Mouse (Mus musculus) forebrain, embryonic 12.5 days (tissue): ENCODE data around the gene Olfr532. TPM values are rescaled to one million over a fixed set of nuclear protein-coding genes. Genes with fewer than 3 reads are reported as not detected.
"Not testable (repeated sequence)": the region's sequence is repeated elsewhere in the genome, so short reads cannot be mapped to it uniquely, and the experiment has no call there.

Source experiments
- ATAC-seq: fragments of 200-750 bp; cut with Nextera tagmentation; 2 replicates; pipeline ENCODE4 v1.8.0; 2017; ENCODE audit warnings: moderate TSS enrichment; ENCODE audit not compliant: low FRiP score
- H3K27ac ChIP-seq: fragments of 300-500 bp; sonication (generic); 2 replicates; pipeline ENCODE4 v1.5.1; 2016; ENCODE audit warnings: mild to moderate bottlenecking
- H3K27me3 ChIP-seq: fragments of 300-500 bp; sonication (generic); 2 replicates; pipeline ENCODE4 v1.6.1; 2016; ENCODE audit warnings: mild to moderate bottlenecking
- H3K36me3 ChIP-seq: fragments of 300-500 bp; sonication (generic); replicated peaks from 2 replicates; pipeline ENCODE4 v1.6.1; 2016; ENCODE audit warnings: mild to moderate bottlenecking
- H3K4me1 ChIP-seq: fragments of 300-500 bp; sonication (generic); 2 replicates; pipeline ENCODE4 v1.6.1; 2016
- H3K4me2 ChIP-seq: fragments of 300-500 bp; sonication (generic); 2 replicates; pipeline ENCODE4 v1.6.1; 2016; ENCODE audit warnings: mild to moderate bottlenecking, moderate library complexity
- H3K4me3 ChIP-seq: fragments of 300-500 bp; sonication (generic); replicated peaks from 2 replicates; pipeline ENCODE4 v1.5.1; 2016; ENCODE audit warnings: mild to moderate bottlenecking
- H3K9ac ChIP-seq: fragments of 300-500 bp; sonication (generic); 2 replicates; pipeline ENCODE4 v1.6.1; 2016; ENCODE audit warnings: mild to moderate bottlenecking
- H3K9me3 ChIP-seq: fragments of 300-500 bp; sonication (generic); 2 replicates; pipeline ENCODE4 v1.6.1; 2016
- WGBS: fragments of 180-500 bp; shearing (Covaris S2); methylation state at CpG from one replicate; pipeline ENCODE4 v1.1.7; 2016; 5-methylcytosine and 5-hydroxymethylcytosine counted together
- polyA plus RNA-seq: library from polyadenylated mRNA; unstranded; fragments of >200 nt; fragmentation: Nextera tagmentation; extraction: Ambion mirVana; gene quantifications from 2 replicates; pipeline ENCODE4 v1.2.1, GENCODE M21; 2016

Gene Olfr532
- polyA plus RNA-seq = not detected in 2 replicates

- Histone ChIP-seq H3K4me3 (no peak within 1 kb of the TSS), H3K9me3 (no peaks in the 10 kb centered on the region), H3K27ac (no peak within 1 kb of the TSS), H3K9ac (no peak within 1 kb of the TSS), H3K4me2 (no peak within 1 kb of the TSS), H3K36me3 (no peaks in the 10 kb centered on the region), H3K27me3 (no peaks in the 10 kb centered on the region), H3K4me1 (no peaks in the 10 kb centered on the region)
- WGBS = 92% methylated on average over 1 of the region's 1 CpGs
- no peak for ATAC-seq
Observed at GRCm38 (mm10) chr7:140421539-140421938, at the start of gene Olfr532. TSS of gene Olfr532 (minus strand) at chr7:140421639.

GRCm38 (mm10) chr7:140463070-140463469 lies 41.6 kb upstream of the Olfr532 start, which contains the start of gene Olfr533:
TSS of gene Olfr533 (plus strand) at chr7:140463370.
- not testable (repeated sequence) for H3K4me3 ChIP-seq, H3K36me3 ChIP-seq, H3K9me3 ChIP-seq, H3K4me2 ChIP-seq, H3K27me3 ChIP-seq, H3K9ac ChIP-seq, ATAC-seq, H3K4me1 ChIP-seq, H3K27ac ChIP-seq
- 86% methylated on average over 1 of the region's 1 CpGs for WGBS

- Histone ChIP-seq H3K4me3 (no peak overlapping the region), H3K27me3 (no peaks in the 10 kb centered on the region), H3K27ac (no peak overlapping the region), H3K9ac (no peak overlapping the region), H3K4me1 (no peaks in the 10 kb centered on the region), H3K4me2 (no peak overlapping the region), H3K9me3 (no peaks in the 10 kb centered on the region), H3K36me3 (no peaks in the 10 kb centered on the region)
- WGBS = 83% methylated on average over 1 of the region's 1 CpGs
- ATAC-seq = no peak
Observed at GRCm38 (mm10) chr7:140443141-140443540, 21.7 kb upstream of the Olfr532 start.

- Histone ChIP-seq H3K4me2 (no peak within 1 kb of the TSS), H3K4me3 (no peak within 1 kb of the TSS), H3K9ac (no peak within 1 kb of the TSS), H3K4me1 (no peaks in the 10 kb centered on the region), H3K36me3 (no peaks in the 10 kb centered on the region), H3K9me3 (no peaks in the 10 kb centered on the region), H3K27me3 (no peaks in the 10 kb centered on the region), H3K27ac (no peak within 1 kb of the TSS)
- no peak for ATAC-seq
- 84% methylated on average over 1 of the region's 1 CpGs for WGBS
Observed at GRCm38 (mm10) chr7:140402818-140403217, 18.6 kb downstream of the Olfr532 start, which contains the start of gene Olfr531. TSS of gene Olfr531 (minus strand) at chr7:140402918.

- no peak overlapping the region for H3K27ac ChIP-seq
- no peaks in the 10 kb centered on the region for H3K4me1 ChIP-seq
- no peaks in the 10 kb centered on the region for H3K27me3 ChIP-seq
- H3K9me3 ChIP-seq = no peaks in the 10 kb centered on the region
- 95% methylated on average over 2 of the region's 2 CpGs for WGBS
- H3K4me2 ChIP-seq = no peak overlapping the region
- no peak overlapping the region for H3K9ac ChIP-seq
- ATAC-seq = no peak
- no peaks in the 10 kb centered on the region for H3K36me3 ChIP-seq
- H3K4me3 ChIP-seq = no peak overlapping the region
Observed at GRCm38 (mm10) chr7:140376911-140377310, 44.5 kb downstream of the Olfr532 start.

GRCm38 (mm10) chr7:140376231-140376630 lies 45.2 kb downstream of the Olfr532 start, which contains the start of gene Olfr530:
TSS of gene Olfr530 (minus strand) at chr7:140376331.
- Histone ChIP-seq H3K4me3 (no peak within 1 kb of the TSS), H3K9ac (no peak within 1 kb of the TSS), H3K36me3 (no peaks in the 10 kb centered on the region), H3K27me3 (no peaks in the 10 kb centered on the region), H3K27ac (no peak within 1 kb of the TSS), H3K4me2 (no peak within 1 kb of the TSS), H3K9me3 (no peaks in the 10 kb centered on the region), H3K4me1 (no peaks in the 10 kb centered on the region)
- ATAC-seq = no peak
- 67% methylated on average over 1 of the region's 1 CpGs for WGBS

- Histone ChIP-seq H3K27ac (no peak overlapping the region), H3K4me1 (no peaks in the 10 kb centered on the region), H3K4me2 (no peak overlapping the region), H3K36me3 (no peaks in the 10 kb centered on the region), H3K27me3 (no peaks in the 10 kb centered on the region), H3K9me3 (no peaks in the 10 kb centered on the region), H3K9ac (no peak overlapping the region), H3K4me3 (no peak overlapping the region)
- ATAC-seq = no peak
- WGBS = 78% methylated on average over 4 of the region's 4 CpGs
Observed at GRCm38 (mm10) chr7:140374300-140374699, 47.1 kb downstream of the Olfr532 start.

Other genes starting within 250 kb of the Olfr532 start
- gene Olfr523, start 248.4 kb downstream of the Olfr532 start, polyA plus RNA-seq = 0.05 TPM in 1 of 2 replicates, not detected in the other
- not detected in 2 replicates for gene Olfr524, start 215.7 kb downstream of the Olfr532 start, polyA plus RNA-seq
- 0.11 TPM in 1 of 2 replicates, not detected in the other for gene Cd163l1, start 203.4 kb downstream of the Olfr532 start, polyA plus RNA-seq
- gene 5830411N06Rik, start 174.4 kb downstream of the Olfr532 start, polyA plus RNA-seq = not detected in 2 replicates
- gene Olfr525, start 100.8 kb downstream of the Olfr532 start, polyA plus RNA-seq = not detected in 2 replicates
- not detected in 2 replicates for gene Olfr527, start 87.6 kb downstream of the Olfr532 start, polyA plus RNA-seq
- not detected in 2 replicates for gene Olfr60, start 60.0 kb downstream of the Olfr532 start, polyA plus RNA-seq
- not detected in 2 replicates for gene Olfr530, start 45.3 kb downstream of the Olfr532 start, polyA plus RNA-seq
- not detected in 2 replicates for gene Olfr531, start 18.7 kb downstream of the Olfr532 start, polyA plus RNA-seq
- not detected in 2 replicates for gene Olfr533, start 41.7 kb upstream of the Olfr532 start, polyA plus RNA-seq
- not detected in 2 replicates for gene Olfr535, start 62.6 kb upstream of the Olfr532 start, polyA plus RNA-seq
- not detected in 2 replicates for gene Olfr536, start 85.8 kb upstream of the Olfr532 start, polyA plus RNA-seq
- not detected in 2 replicates for gene Olfr538, start 146.2 kb upstream of the Olfr532 start, polyA plus RNA-seq
- not detected in 2 replicates for gene Olfr46, start 179.6 kb upstream of the Olfr532 start, polyA plus RNA-seq
- gene Olfr61, start 207.3 kb upstream of the Olfr532 start, polyA plus RNA-seq = not detected in 2 replicates
- not detected in 2 replicates for gene Olfr53, start 224.8 kb upstream of the Olfr532 start, polyA plus RNA-seq
- not detected in 2 replicates for gene Olfr539, start 238.3 kb upstream of the Olfr532 start, polyA plus RNA-seq